ENCODE assay signal across 10 mouse cellular contexts in genomic region chr12:8364321-8364838, GRCm38 (mm10). TPM values are rescaled to one million over a fixed set of nuclear protein-coding genes. Genes with fewer than 3 reads are reported as not detected.
DNase-seq lines count a peak whose midpoint lies in the region; ATAC-seq and TF ChIP-seq lines count a peak whose summit lies in the region.
"Had no signal": no experiment of that assay in that cellular context is flagged by ENCODE, and none has a peak within 500 bp of the region (broad histone marks: within the 10 kb centered on the region; RNA-seq: fewer than 3 reads in every experiment).

No protein-coding gene starts in this region.

- H3K9ac ChIP-seq in hindbrain, embryonic 14.5 days = no peak overlapping the region
- H3K9ac ChIP-seq in midbrain, postnatal 0 days (replicated peaks; ENCODE audit: low read length, poor library complexity, severe bottlenecking) = no peak overlapping the region
- H3K9ac ChIP-seq in intestine, embryonic 16.5 days (ENCODE audit: low read depth, low read length) = no peak overlapping the region
- no peak overlapping the region for H3K9ac ChIP-seq in heart, embryonic 12.5 days
- H3K9ac ChIP-seq: liver, embryonic 13.5 days had no signal

- WGBS in embryonic facial prominence, embryonic 10.5 days = 8% methylated on average over 6 of the region's 6 CpGs
- WGBS in hindbrain, embryonic 14.5 days = 8% methylated on average over 6 of the region's 6 CpGs
- WGBS in midbrain, postnatal 0 days = 19% methylated on average over 6 of the region's 6 CpGs
- 46% methylated on average over 6 of the region's 6 CpGs for WGBS in intestine, embryonic 16.5 days
- whole genome bisulfite sequencing in heart, embryonic 12.5 days = 59% methylated on average over 6 of the region's 6 CpGs

- no peaks in the 10 kb centered on the region for H3K9me3 ChIP-seq in embryonic facial prominence, embryonic 10.5 days
- H3K9me3 ChIP-seq in hindbrain, embryonic 14.5 days (ENCODE audit: control insufficient read depth, low read length) = no peaks in the 10 kb centered on the region
- no peaks in the 10 kb centered on the region for H3K9me3 ChIP-seq in midbrain, postnatal 0 days (ENCODE audit: low read length)
- no peaks in the 10 kb centered on the region for H3K9me3 ChIP-seq in intestine, embryonic 16.5 days (ENCODE audit: control insufficient read depth, low read length)
- no peaks in the 10 kb centered on the region for H3K9me3 ChIP-seq in heart, embryonic 12.5 days (replicated peaks)
- H3K9me3 ChIP-seq: liver, embryonic 13.5 days had no signal

- peak overlapping the region; percentile 70 for H3K27ac ChIP-seq in embryonic facial prominence, embryonic 10.5 days (replicated peaks)
- no peak overlapping the region for H3K27ac ChIP-seq in hindbrain, embryonic 14.5 days
- H3K27ac ChIP-seq in midbrain, postnatal 0 days (ENCODE audit: low read depth, low read length) = no peak overlapping the region
- no peak overlapping the region for H3K27ac ChIP-seq in intestine, embryonic 16.5 days (ENCODE audit: low read length)
- H3K27ac ChIP-seq in heart, embryonic 12.5 days (ENCODE audit: poor library complexity, severe bottlenecking) = no peak overlapping the region
- H3K27ac ChIP-seq: liver, embryonic 13.5 days had no signal

- H3K36me3 ChIP-seq in embryonic facial prominence, embryonic 10.5 days (replicated peaks) = no peaks in the 10 kb centered on the region
- no peaks in the 10 kb centered on the region for H3K36me3 ChIP-seq in hindbrain, embryonic 14.5 days (replicated peaks; ENCODE audit: control insufficient read depth, insufficient read depth)
- H3K36me3 ChIP-seq in midbrain, postnatal 0 days (ENCODE audit: insufficient read depth, low read length) = no peaks in the 10 kb centered on the region
- no peaks in the 10 kb centered on the region for H3K36me3 ChIP-seq in intestine, embryonic 16.5 days (ENCODE audit: control insufficient read depth, insufficient read depth, low read length)
- H3K36me3 ChIP-seq in heart, embryonic 12.5 days = no peaks in the 10 kb centered on the region
- H3K36me3 ChIP-seq: liver, embryonic 13.5 days had no signal

- ATAC-seq in frontal cortex, adult (ENCODE audit: low TSS enrichment) = peak; percentile 60
- ATAC-seq in hindbrain, embryonic 14.5 days (ENCODE audit: low FRiP score) = peak; percentile 84
- ATAC-seq in midbrain, postnatal 0 days (ENCODE audit: low FRiP score) = peak; percentile 72
- no peak for ATAC-seq in intestine, embryonic 16.5 days
- ATAC-seq in heart, embryonic 12.5 days (ENCODE audit: insufficient number of reproducible peaks, low FRiP score) = no peak
- ATAC-seq: Patski had no signal

- DNase-seq in frontal cortex, postnatal 25 days (ENCODE audit: low spot score in 2 of 2) = no peak
- peak; percentile 68 for DNase-seq in embryonic facial prominence, embryonic 10.5 days (ENCODE audit: low spot score)
- DNase-seq in hindbrain, embryonic 14.5 days (ENCODE audit: low spot score) = no peak
- peak; percentile 47 for DNase-seq in midbrain, postnatal 0 days (ENCODE audit: low spot score)
- DNase-seq in heart, postnatal 25 days (ENCODE audit: low spot score) = no peak
- DNase-seq: liver, embryonic 13.5 days had no signal

- H3K27me3 ChIP-seq in embryonic facial prominence, embryonic 10.5 days (replicated peaks; ENCODE audit: low read depth, poor library complexity, severe bottlenecking) = no peaks in the 10 kb centered on the region
- H3K27me3 ChIP-seq in hindbrain, embryonic 14.5 days (ENCODE audit: control insufficient read depth, insufficient read depth, low read length) = no peaks in the 10 kb centered on the region
- H3K27me3 ChIP-seq in midbrain, postnatal 0 days (ENCODE audit: insufficient read depth, low read length) = no peaks in the 10 kb centered on the region
- no peaks in the 10 kb centered on the region for H3K27me3 ChIP-seq in intestine, embryonic 16.5 days (replicated peaks; ENCODE audit: control insufficient read depth, insufficient read depth, low read length)
- no peaks in the 10 kb centered on the region for H3K27me3 ChIP-seq in heart, embryonic 12.5 days (replicated peaks)
- H3K27me3 ChIP-seq: liver, embryonic 13.5 days; Patski had no signal

- intact Hi-C loops in heart, postnatal 25 days (cut with DNase I) = no loop called here

- no peak overlapping the region for H3K4me2 ChIP-seq in hindbrain, embryonic 14.5 days (replicated peaks)
- H3K4me2 ChIP-seq in midbrain, postnatal 0 days (ENCODE audit: low read depth, low read length, poor library complexity, severe bottlenecking) = no peak overlapping the region
- no peak overlapping the region for H3K4me2 ChIP-seq in intestine, embryonic 16.5 days (ENCODE audit: low read depth, low read length)
- H3K4me2 ChIP-seq in heart, embryonic 12.5 days = no peak overlapping the region
- H3K4me2 ChIP-seq: liver, embryonic 13.5 days had no signal

- H3K4me3 ChIP-seq in embryonic facial prominence, embryonic 10.5 days = no peak overlapping the region
- H3K4me3 ChIP-seq in hindbrain, embryonic 14.5 days (replicated peaks; ENCODE audit: low read length) = no peak overlapping the region
- no peak overlapping the region for H3K4me3 ChIP-seq in midbrain, postnatal 0 days (ENCODE audit: low read depth, low read length)
- no peak overlapping the region for H3K4me3 ChIP-seq in intestine, embryonic 16.5 days (ENCODE audit: low read length)
- no peak overlapping the region for H3K4me3 ChIP-seq in heart, embryonic 12.5 days
- H3K4me3 ChIP-seq: liver, embryonic 13.5 days had no signal

- H3K4me1 ChIP-seq in embryonic facial prominence, embryonic 10.5 days = peaks cover 38% of the 10 kb centered on the region
- peaks cover 11% of the 10 kb centered on the region; the same call in 1 of the 2 replicates for H3K4me1 ChIP-seq in hindbrain, embryonic 14.5 days (replicated peaks; ENCODE audit: control insufficient read depth, insufficient read depth, low read length)
- peaks cover 5% of the 10 kb centered on the region; the same call in 1 of the 2 replicates for H3K4me1 ChIP-seq in midbrain, postnatal 0 days (ENCODE audit: insufficient read depth, low read length)
- peaks cover 9% of the 10 kb centered on the region for H3K4me1 ChIP-seq in intestine, embryonic 16.5 days (ENCODE audit: control insufficient read depth, insufficient read depth, low read length)
- H3K4me1 ChIP-seq in heart, embryonic 12.5 days (replicated peaks) = no peaks in the 10 kb centered on the region
- H3K4me1 ChIP-seq: liver, embryonic 13.5 days had no signal

- no peak for TF ChIP-seq CTCF in midbrain, postnatal 0 days (IDR thresholded peaks at IDR 0.05)

RNA-seq across cellular contexts. Expression of gene Hs1bp3, which starts 51.1 kb away (rescaled TPM):
- 17.9 and 18.8 TPM in 2 replicates for polyA plus RNA-seq in embryonic facial prominence, embryonic 10.5 days (2016; fragmentation: Nextera tagmentation; extraction: Ambion mirVana)
- 5.9 and 6.2 TPM in 2 replicates for polyA plus RNA-seq in hindbrain, embryonic 14.5 days (2014; fragmentation: Nextera tagmentation; extraction: Ambion mirVana)
- total RNA-seq in midbrain, postnatal 0 days (2014; rRNA removed) = 5.9 and 8.3 TPM in 2 replicates
- 5.1 and 5.4 TPM in 2 replicates for polyA plus RNA-seq in midbrain, postnatal 0 days (2015; fragmentation: Nextera tagmentation; extraction: Ambion mirVana)
- polyA plus RNA-seq in intestine, embryonic 16.5 days (2015; fragmentation: Nextera tagmentation; extraction: Ambion mirVana) = 30.3 and 32.5 TPM in 2 replicates
- 10 to 100 TPM; 11.9 to 14.1 TPM for total RNA-seq in heart, postnatal 25 days (2021)
- 16.5 and 18.3 TPM in 2 replicates for polyA plus RNA-seq in heart, embryonic 12.5 days (2016; fragmentation: Nextera tagmentation; extraction: Ambion mirVana)

Comparison
In these comparisons a context has a peak if more than half of its experiments do, and no peak if none do; other contexts are left out.
1. ATAC-seq: peak in frontal cortex, adult (single experiment), hindbrain, embryonic 14.5 days (single experiment) and midbrain, postnatal 0 days (single experiment); none in intestine, embryonic 16.5 days (single experiment) and heart, embryonic 12.5 days (single experiment).
2. DNase-seq: peak in embryonic facial prominence, embryonic 10.5 days (single experiment) and midbrain, postnatal 0 days (single experiment); none in frontal cortex, postnatal 25 days (0 of 2), hindbrain, embryonic 14.5 days (single experiment) and heart, postnatal 25 days (single experiment).